Mouse (Mus musculus) hindbrain, embryonic 14.5 days (tissue): ENCODE results near the gene Dhh. TPM values are rescaled to one million over a fixed set of nuclear protein-coding genes. Genes with fewer than 3 reads are reported as not detected.

ENCODE experiments used
- ATAC-seq: fragments of 200-750 bp; cut with Nextera tagmentation; 2 replicates; pipeline ENCODE4 v1.8.0; 2017; ENCODE audit warnings: moderate number of reproducible peaks, mild to moderate bottlenecking, moderate TSS enrichment, moderate library complexity; ENCODE audit not compliant: low FRiP score
- DNase-seq: peaks from one replicate; pipeline ENCODE4 v3.0.0-alpha.2; 2015; ENCODE audit warnings: low spot score
- H3K27ac ChIP-seq: fragments of 300-500 bp; sonication (generic); 2 replicates; pipeline ENCODE4 v1.5.1; 2014; ENCODE audit warnings: mild to moderate bottlenecking, moderate library complexity
- H3K27me3 ChIP-seq: fragments of 300-500 bp; sonication (generic); 2 replicates; pipeline ENCODE4 v1.6.1; 2014; ENCODE audit warnings: mild to moderate bottlenecking, low read length, mixed read lengths; ENCODE audit not compliant: control insufficient read depth, insufficient read depth
- H3K36me3 ChIP-seq: fragments of 300-500 bp; sonication (generic); replicated peaks from 2 replicates; pipeline ENCODE4 v1.6.1; 2014; ENCODE audit not compliant: control insufficient read depth, insufficient read depth
- H3K4me1 ChIP-seq: fragments of 300-500 bp; sonication (generic); replicated peaks from 2 replicates; pipeline ENCODE4 v1.6.1; 2014; ENCODE audit warnings: antibody characterized with exemption, low read length, mixed read lengths; ENCODE audit not compliant: control insufficient read depth, insufficient read depth
- H3K4me2 ChIP-seq: fragments of 300-500 bp; sonication (generic); replicated peaks from 2 replicates; pipeline ENCODE4 v1.6.1; 2014; ENCODE audit warnings: mild to moderate bottlenecking, moderate library complexity
- H3K4me3 ChIP-seq: fragments of 300-500 bp; sonication (generic); replicated peaks from 2 replicates; pipeline ENCODE4 v1.5.1; 2014; ENCODE audit warnings: mild to moderate bottlenecking, low read length
- H3K9ac ChIP-seq: fragments of 300-500 bp; sonication (generic); 2 replicates; pipeline ENCODE4 v1.6.1; 2014
- H3K9me3 ChIP-seq: fragments of 300-500 bp; sonication (generic); 2 replicates; pipeline ENCODE4 v1.6.1; 2016; ENCODE audit warnings: low read length; ENCODE audit not compliant: control insufficient read depth
- WGBS: fragments of 180-500 bp; shearing (Covaris S2); extraction: QIAGEN DNeasy Blood & Tissue Kit; methylation state at CpG from one replicate; pipeline ENCODE4 v1.1.7; 2014; 5-methylcytosine and 5-hydroxymethylcytosine counted together
- polyA plus RNA-seq: library from polyadenylated mRNA; unstranded; fragments of >200 nt; fragmentation: Nextera tagmentation; extraction: Ambion mirVana; gene quantifications from 2 replicates; pipeline ENCODE4 v1.2.1, GENCODE M21; 2014

Dhh gene
- polyA plus RNA-seq, 1 experiment from 2014 or later = 1.4 TPM

GRCm38 (mm10) chr15:98917538-98918498 is 19.5 kb upstream of the Dhh start, which contains the start of gene Lmbr1l:
Lmbr1l (minus strand) TSS chr15:98918231.
- peak; percentile 99 for DNase-seq
- Histone ChIP-seq H3K9ac (peak within 1 kb of the TSS; percentile 90), H3K4me3 (peak within 1 kb of the TSS; percentile 92), H3K36me3 (peaks cover 19% of the 10 kb centered on the region), H3K27ac (peak within 1 kb of the TSS; percentile 97), H3K9me3 (no peaks in the 10 kb centered on the region), H3K27me3 (no peaks in the 10 kb centered on the region), H3K4me1 (peaks cover 27% of the 10 kb centered on the region), H3K4me2 (peak within 1 kb of the TSS; percentile 76)
- peak; percentile 99 for ATAC-seq
- under 1% methylated on average over 82 of the region's 82 CpGs for WGBS

- peak overlapping the region; percentile 76 for H3K4me2 ChIP-seq
- peak overlapping the region; percentile 92 for H3K4me3 ChIP-seq
- WGBS = 1% methylated on average over 14 of the region's 14 CpGs
- peak overlapping the region; percentile 97 for H3K27ac ChIP-seq
- peaks cover 27% of the 10 kb centered on the region for H3K4me1 ChIP-seq
- peak overlapping the region; percentile 90 for H3K9ac ChIP-seq
- H3K27me3 ChIP-seq = no peaks in the 10 kb centered on the region
- ATAC-seq (no peak), DNase-seq (no peak)
- no peaks in the 10 kb centered on the region for H3K9me3 ChIP-seq
- peaks cover 26% of the 10 kb centered on the region for H3K36me3 ChIP-seq
Observed at GRCm38 (mm10) chr15:98917091-98917490, 18.8 kb upstream of the Dhh start.

GRCm38 (mm10) chr15:98916016-98916415 is 17.7 kb upstream of the Dhh start:
- Histone ChIP-seq H3K4me2 (peak overlapping the region; percentile 76), H3K27me3 (no peaks in the 10 kb centered on the region), H3K4me1 (peaks cover 27% of the 10 kb centered on the region), H3K9me3 (no peaks in the 10 kb centered on the region), H3K36me3 (peaks cover 37% of the 10 kb centered on the region), H3K9ac (peak overlapping the region; percentile 90), H3K27ac (no peak overlapping the region), H3K4me3 (peak overlapping the region; percentile 92)
- 93% methylated on average over 4 of the region's 4 CpGs for WGBS
- no peak for DNase-seq
- no peak for ATAC-seq

DNA sequence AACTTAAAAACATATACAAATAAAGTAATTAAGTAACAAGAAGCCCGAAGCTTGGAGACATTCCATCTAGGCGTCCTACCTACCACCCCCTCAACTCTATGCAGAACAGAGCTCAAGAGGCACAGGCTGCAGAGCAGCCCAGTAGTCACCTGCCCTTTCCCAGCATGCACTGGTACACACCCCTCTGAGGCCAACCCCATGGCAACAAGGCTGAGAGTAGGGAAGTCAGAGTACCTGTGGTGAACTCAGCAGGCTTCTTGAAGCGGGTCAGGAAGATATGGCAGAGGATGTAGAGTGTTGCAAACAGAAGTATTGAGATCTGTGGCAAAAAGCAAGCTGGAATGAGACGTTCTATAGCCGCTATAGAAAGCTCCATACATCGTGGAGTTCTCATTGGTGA is 16.6 kb upstream of the Dhh start:
- no peak overlapping the region for H3K27ac ChIP-seq
- peaks cover 48% of the 10 kb centered on the region for H3K36me3 ChIP-seq
- no peaks in the 10 kb centered on the region for H3K9me3 ChIP-seq
- H3K4me2 ChIP-seq = no peak overlapping the region
- no peak for DNase-seq
- no peaks in the 10 kb centered on the region for H3K27me3 ChIP-seq
- no peak overlapping the region for H3K4me3 ChIP-seq
- H3K9ac ChIP-seq = no peak overlapping the region
- H3K4me1 ChIP-seq = peaks cover 27% of the 10 kb centered on the region
- ATAC-seq = no peak
- 94% methylated on average over 6 of the region's 6 CpGs for WGBS

- Histone ChIP-seq H3K27ac (no peak overlapping the region), H3K9me3 (no peaks in the 10 kb centered on the region), H3K4me3 (no peak overlapping the region), H3K36me3 (peaks cover 65% of the 10 kb centered on the region), H3K4me1 (no peaks in the 10 kb centered on the region), H3K9ac (no peak overlapping the region), H3K4me2 (no peak overlapping the region), H3K27me3 (peaks cover 9% of the 10 kb centered on the region)
- ATAC-seq = no peak
- DNase-seq = peak; percentile 73
- WGBS = 28% methylated on average over 10 of the region's 10 CpGs
Observed at GRCm38 (mm10) chr15:98904692-98905091, 6.4 kb upstream of the Dhh start.

DNA sequence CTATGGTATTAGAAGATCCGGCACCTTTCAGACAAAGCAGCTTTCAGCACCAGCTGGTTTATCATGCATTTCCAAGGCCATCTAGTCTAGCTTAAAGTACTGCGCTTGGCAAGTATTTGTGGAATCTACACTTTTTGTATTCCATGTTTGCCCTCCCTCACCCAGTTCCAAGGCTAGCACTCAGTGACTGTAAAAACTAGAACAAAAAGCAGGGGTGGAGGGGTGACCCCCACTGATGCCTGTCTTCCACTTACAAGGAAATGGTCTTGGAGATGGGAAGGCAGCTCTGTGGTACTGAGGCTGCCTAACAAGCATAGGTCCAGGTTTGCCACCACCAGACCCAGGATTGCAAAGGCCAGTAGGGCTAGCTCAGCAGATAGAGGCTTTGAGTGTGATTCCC is 4.3 kb upstream of the Dhh start:
- H3K9ac ChIP-seq = no peak overlapping the region
- H3K4me3 ChIP-seq = no peak overlapping the region
- peaks cover 30% of the 10 kb centered on the region for H3K27me3 ChIP-seq
- H3K4me1 ChIP-seq = peaks cover 5% of the 10 kb centered on the region; the same call in 1 of the 2 replicates
- no peak overlapping the region for H3K4me2 ChIP-seq
- ATAC-seq (no peak), DNase-seq (no peak)
- 90% methylated on average over 2 of the region's 2 CpGs for WGBS
- H3K9me3 ChIP-seq = no peaks in the 10 kb centered on the region
- H3K27ac ChIP-seq = no peak overlapping the region
- peaks cover 44% of the 10 kb centered on the region for H3K36me3 ChIP-seq

- 65% methylated on average over 1 of the region's 1 CpGs for whole genome bisulfite sequencing
- no peak for ATAC-seq
Observed at GRCm38 (mm10) chr15:98901530-98901929, 3.2 kb upstream of the Dhh start.

GRCm38 (mm10) chr15:98897495-98897894 is 845 bp downstream of the Dhh start:
- H3K9me3 ChIP-seq = no peaks in the 10 kb centered on the region
- WGBS = 3% methylated on average over 10 of the region's 10 CpGs
- H3K9ac ChIP-seq = peak overlapping the region; percentile 25; the same call in 1 of the 2 replicates
- H3K36me3 ChIP-seq = no peaks in the 10 kb centered on the region
- H3K27me3 ChIP-seq = peaks cover 81% of the 10 kb centered on the region
- ATAC-seq (no peak), DNase-seq (no peak)
- no peak overlapping the region for H3K27ac ChIP-seq
- peaks cover 30% of the 10 kb centered on the region for H3K4me1 ChIP-seq
- H3K4me3 ChIP-seq = peak overlapping the region; percentile 12; the same call in 1 of the 2 replicates
- H3K4me2 ChIP-seq = peak overlapping the region; percentile 36; the same call in 1 of the 2 replicates

More at GRCm38 (mm10) chr15:98901530-98901929, 3.2 kb upstream of the Dhh start:
- Histone ChIP-seq H3K4me1 (peaks cover 5% of the 10 kb centered on the region; the same call in 1 of the 2 replicates), H3K27ac (no peak overlapping the region), H3K9me3 (no peaks in the 10 kb centered on the region), H3K4me3 (no peak overlapping the region), H3K36me3 (peaks cover 34% of the 10 kb centered on the region), H3K9ac (no peak overlapping the region), H3K27me3 (peaks cover 40% of the 10 kb centered on the region), H3K4me2 (no peak overlapping the region)
- no peak for DNase-seq
